ENCODE assay signal across 22 mouse cellular contexts in the genomic region with DNA sequence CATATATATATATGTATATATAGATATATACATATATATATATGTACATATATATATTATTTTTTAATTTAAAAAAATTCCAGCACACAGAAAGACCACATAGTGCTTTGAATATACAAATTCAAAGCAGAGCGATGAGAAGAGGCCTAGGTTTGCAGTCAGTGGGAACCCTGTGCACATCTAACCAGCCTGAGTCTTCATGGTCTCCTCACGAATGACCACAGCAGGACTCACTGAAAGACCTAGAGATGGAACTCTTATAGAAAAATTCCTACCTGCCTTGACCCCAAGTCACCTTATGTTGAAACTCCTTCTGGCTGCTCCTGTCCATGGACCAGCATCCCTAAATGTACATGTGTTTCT.
A peak's percentile ranks its signal among the peaks of the same experiment; 100 is the strongest.
DNase-seq lines count a peak whose midpoint lies in the region; ATAC-seq and TF ChIP-seq lines count a peak whose summit lies in the region.
"Had no signal": no experiment of that assay in that cellular context is flagged by ENCODE, and none has a peak within 500 bp of the region (broad histone marks: within the 10 kb centered on the region; RNA-seq: fewer than 3 reads in every experiment).

No protein-coding gene starts in this region.

- no peak overlapping the region for H3K4me2 ChIP-seq in forebrain, embryonic 13.5 days
- H3K4me2 ChIP-seq in forebrain, embryonic 11.5 days (ENCODE audit: low read depth, low read length, severe bottlenecking): no peak overlapping the region
- H3K4me2 ChIP-seq in hindbrain, postnatal 0 days (ENCODE audit: low read depth, low read length): no peak overlapping the region
- H3K4me2 ChIP-seq: liver, embryonic 15.5 days; neural tube, embryonic 13.5 days had no signal

- no peaks in the 10 kb centered on the region for H3K9me3 ChIP-seq in forebrain, embryonic 13.5 days (replicated peaks)
- H3K9me3 ChIP-seq in forebrain, embryonic 11.5 days (ENCODE audit: control insufficient read depth, low read length): no peaks in the 10 kb centered on the region
- H3K9me3 ChIP-seq in hindbrain, postnatal 0 days (ENCODE audit: low read length): no peaks in the 10 kb centered on the region
- H3K9me3 ChIP-seq: embryonic facial prominence, embryonic 10.5 days; heart, embryonic 10.5 days; liver, embryonic 15.5 days; neural tube, embryonic 13.5 days had no signal

- no peaks in the 10 kb centered on the region for H3K27me3 ChIP-seq in forebrain, embryonic 13.5 days
- no peaks in the 10 kb centered on the region for H3K27me3 ChIP-seq in forebrain, embryonic 11.5 days (ENCODE audit: control insufficient read depth, insufficient read depth, low read length)
- no peaks in the 10 kb centered on the region for H3K27me3 ChIP-seq in hindbrain, postnatal 0 days (ENCODE audit: insufficient read depth, low read length)
- H3K27me3 ChIP-seq: liver, embryonic 15.5 days; neural tube, embryonic 13.5 days had no signal

- no peak for TF ChIP-seq CTCF in layer of hippocampus, adult 2 months (conservative IDR thresholded peaks at IDR 0.05)
- TF ChIP-seq CTCF in cortical plate, adult 2 months (IDR thresholded peaks at IDR 0.05; ENCODE audit: extremely low read depth, insufficient read depth, low read length): no peak
- no peak for TF ChIP-seq CTCF in hindbrain, postnatal 0 days (IDR thresholded peaks at IDR 0.05; ENCODE audit: low read depth)

- H3K27ac ChIP-seq in forebrain, embryonic 13.5 days: peak overlapping the region; percentile 35; the same call in 1 of the 2 replicates
- H3K27ac ChIP-seq in forebrain, embryonic 11.5 days (ENCODE audit: low read depth, low read length): no peak overlapping the region
- peak overlapping the region; percentile 84 for H3K27ac ChIP-seq in layer of hippocampus, adult 2 months
- peak overlapping the region; percentile 74; the same call in 1 of the 2 replicates for H3K27ac ChIP-seq in cortical plate, adult 2 months (ENCODE audit: insufficient read depth, low read length)
- H3K27ac ChIP-seq in hindbrain, postnatal 0 days: peak overlapping the region; percentile 27; the same call in 1 of the 2 replicates
- H3K27ac ChIP-seq: embryonic facial prominence, embryonic 10.5 days; gastrocnemius, adult 2 months; heart, embryonic 10.5 days; liver, embryonic 15.5 days; neural tube, embryonic 13.5 days had no signal

- peaks cover 3% of the 10 kb centered on the region; the same call in 1 of the 2 replicates for H3K4me1 ChIP-seq in forebrain, embryonic 13.5 days
- H3K4me1 ChIP-seq in forebrain, embryonic 11.5 days (replicated peaks; ENCODE audit: control insufficient read depth, insufficient read depth, low read length): no peaks in the 10 kb centered on the region
- peaks cover 4% of the 10 kb centered on the region for H3K4me1 ChIP-seq in cortical plate, adult 2 months (ENCODE audit: control insufficient read depth, insufficient read depth, low read length)
- no peaks in the 10 kb centered on the region for H3K4me1 ChIP-seq in hindbrain, postnatal 0 days (ENCODE audit: insufficient read depth, low read length)
- H3K4me1 ChIP-seq: embryonic facial prominence, embryonic 10.5 days; heart, embryonic 10.5 days; liver, embryonic 15.5 days had no signal

- ATAC-seq in forebrain, embryonic 13.5 days: peak; percentile 36; the same call in 1 of the 2 replicates
- ATAC-seq in forebrain, embryonic 11.5 days (replicated peaks; ENCODE audit: low FRiP score): no peak
- ATAC-seq in hindbrain, postnatal 0 days: no peak
- ATAC-seq in frontal cortex, adult (ENCODE audit: low TSS enrichment): no peak
- ATAC-seq: activated CD4-positive, CD25-positive, alpha-beta regulatory T cell, adult 4 months; intestine, embryonic 16.5 days had no signal

- no peak overlapping the region for H3K9ac ChIP-seq in forebrain, embryonic 13.5 days
- no peak overlapping the region for H3K9ac ChIP-seq in forebrain, embryonic 11.5 days (ENCODE audit: low read length)
- H3K9ac ChIP-seq in hindbrain, postnatal 0 days (replicated peaks; ENCODE audit: low read length): no peak overlapping the region
- H3K9ac ChIP-seq: liver, embryonic 15.5 days; neural tube, embryonic 13.5 days had no signal

- DNase-seq in forebrain, embryonic 11.5 days (ENCODE audit: low spot score): no peak
- DNase-seq in layer of hippocampus, adult 2 months (ENCODE audit: low spot score in 2 of 2): no peak
- no peak for DNase-seq in layer of hippocampus, postnatal 10 days (ENCODE audit: low spot score in 2 of 2)
- no peak for DNase-seq in hindbrain, postnatal 0 days (ENCODE audit: low spot score)
- no peak for DNase-seq in embryo, embryonic 10 days (ENCODE audit: low spot score)
- DNase-seq: adrenal gland, postnatal 10 days; cerebellum, adult 9-10 months; gastrocnemius, adult 2 months; kidney, adult 9 months; kidney, postnatal 14 days; liver; lung, postnatal 4 days; thymus, postnatal 14 days had no signal

- no peak for TF ChIP-seq POLR2A in cortical plate, adult 2 months (IDR thresholded peaks at IDR 0.05; ENCODE audit: extremely low read depth, insufficient read depth, low read length)

- no peak overlapping the region for H3K4me3 ChIP-seq in forebrain, embryonic 13.5 days
- no peak overlapping the region for H3K4me3 ChIP-seq in forebrain, embryonic 11.5 days (ENCODE audit: low read depth, low read length)
- H3K4me3 ChIP-seq in layer of hippocampus, adult 2 months: no peak overlapping the region
- H3K4me3 ChIP-seq in cortical plate, adult 2 months (ENCODE audit: insufficient read depth, low read length): no peak overlapping the region
- H3K4me3 ChIP-seq in hindbrain, postnatal 0 days (ENCODE audit: low read length): no peak overlapping the region
- H3K4me3 ChIP-seq: embryonic facial prominence, embryonic 10.5 days; gastrocnemius, adult 2 months; heart, embryonic 10.5 days; liver, embryonic 15.5 days; neural tube, embryonic 13.5 days had no signal

- 88% methylated on average over 2 of the region's 2 CpGs for WGBS in forebrain, embryonic 13.5 days
- WGBS in forebrain, embryonic 11.5 days: 93% methylated on average over 2 of the region's 2 CpGs
- 88% methylated on average over 2 of the region's 2 CpGs for WGBS in hindbrain, postnatal 0 days

- no peaks in the 10 kb centered on the region for H3K36me3 ChIP-seq in forebrain, embryonic 13.5 days (ENCODE audit: poor library complexity, severe bottlenecking)
- no peaks in the 10 kb centered on the region for H3K36me3 ChIP-seq in forebrain, embryonic 11.5 days (ENCODE audit: control insufficient read depth, insufficient read depth, low read length)
- no peaks in the 10 kb centered on the region for H3K36me3 ChIP-seq in hindbrain, postnatal 0 days (ENCODE audit: insufficient read depth, low read length)
- H3K36me3 ChIP-seq: embryonic facial prominence, embryonic 10.5 days; heart, embryonic 10.5 days; liver, embryonic 15.5 days; neural tube, embryonic 13.5 days had no signal
